ENCODE assay signal across 26 mouse cellular contexts in the genomic region with DNA sequence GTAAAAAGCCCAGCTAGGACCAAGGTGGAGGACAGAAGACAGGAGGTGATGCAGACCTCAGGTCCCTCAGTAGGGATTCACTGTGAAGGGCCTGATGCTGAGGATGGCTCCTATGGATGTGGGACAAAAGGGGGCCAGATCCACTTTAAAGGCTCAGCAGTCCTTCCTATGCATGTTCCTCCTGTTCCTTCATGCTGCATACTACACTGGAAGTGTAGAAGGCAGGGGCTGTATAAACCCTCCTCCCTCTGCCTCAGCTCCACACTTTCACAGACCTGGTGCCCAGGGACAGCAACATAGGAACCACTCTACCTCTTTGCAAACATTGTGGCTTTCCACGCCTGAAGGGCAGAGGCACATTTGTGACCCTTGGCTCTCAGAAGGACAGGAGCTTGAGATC.
DNase-seq lines count a peak whose midpoint lies in the region; ATAC-seq lines count a peak whose summit lies in the region.
"Had no signal": no experiment of that assay in that cellular context is flagged by ENCODE, and none has a peak within 500 bp of the region (broad histone marks: within the 10 kb centered on the region; RNA-seq: fewer than 3 reads in every experiment).

No protein-coding gene starts in this region.

- H3K9ac ChIP-seq in hindbrain, embryonic 11.5 days (ENCODE audit: low read depth, low read length): no peak overlapping the region
- no peak overlapping the region for H3K9ac ChIP-seq in hindbrain, embryonic 14.5 days
- no peak overlapping the region for H3K9ac ChIP-seq in forebrain, embryonic 14.5 days (ENCODE audit: low read length)
- no peak overlapping the region for H3K9ac ChIP-seq in midbrain, embryonic 12.5 days (replicated peaks)
- H3K9ac ChIP-seq: embryonic facial prominence, embryonic 13.5 days; intestine, embryonic 15.5 days; limb, embryonic 15.5 days had no signal

- no peak overlapping the region for H3K4me3 ChIP-seq in hindbrain, embryonic 11.5 days (ENCODE audit: low read depth, low read length)
- no peak overlapping the region for H3K4me3 ChIP-seq in hindbrain, embryonic 14.5 days (replicated peaks; ENCODE audit: low read length)
- no peak overlapping the region for H3K4me3 ChIP-seq in forebrain, embryonic 10.5 days
- no peak overlapping the region for H3K4me3 ChIP-seq in forebrain, embryonic 14.5 days (ENCODE audit: low read depth, low read length)
- H3K4me3 ChIP-seq in midbrain, embryonic 12.5 days: no peak overlapping the region
- H3K4me3 ChIP-seq: embryonic facial prominence, embryonic 13.5 days; erythroblast, embryonic 14.5 days; gastrocnemius, adult 2 months; heart, embryonic 10.5 days; intestine, embryonic 15.5 days; limb, embryonic 15.5 days had no signal

- H3K27ac ChIP-seq in hindbrain, embryonic 11.5 days (ENCODE audit: low read depth, low read length): 0 out of 2 replicates have a peak overlapping the region, but pooled peaks have one; percentile 48
- no peak overlapping the region for H3K27ac ChIP-seq in hindbrain, embryonic 14.5 days
- H3K27ac ChIP-seq in forebrain, embryonic 10.5 days: peak overlapping the region; percentile 69
- H3K27ac ChIP-seq in forebrain, embryonic 14.5 days (ENCODE audit: low read depth, low read length): peak overlapping the region; percentile 84
- peak overlapping the region; percentile 76 for H3K27ac ChIP-seq in midbrain, embryonic 12.5 days (replicated peaks)
- H3K27ac ChIP-seq: embryonic facial prominence, embryonic 13.5 days; gastrocnemius, adult 2 months; heart, embryonic 10.5 days; intestine, embryonic 15.5 days; limb, embryonic 15.5 days; macrophage had no signal

- peak; percentile 7 for DNase-seq in hindbrain, embryonic 11.5 days (ENCODE audit: low spot score)
- DNase-seq in hindbrain, embryonic 14.5 days (ENCODE audit: low spot score): no peak
- DNase-seq in forebrain, embryonic 10.5 days (ENCODE audit: extremely low spot score, low spot score): no peak
- peak; percentile 14 for DNase-seq in forebrain, embryonic 14.5 days (ENCODE audit: low spot score)
- no peak for DNase-seq in layer of hippocampus, postnatal 25 days (ENCODE audit: extremely low spot score in 1 of 2, low spot score in 1 of 2)
- no peak for DNase-seq in spleen, postnatal 10 days (ENCODE audit: low spot score in 2 of 2)
- DNase-seq: adrenal gland, postnatal 25 days; cerebellum, adult 8-10 months; cerebellum, postnatal 36 days; gastrocnemius, adult 2 months; heart, postnatal 4 days; kidney, adult 8-10 months; kidney, postnatal 10 days; left cerebral cortex, postnatal 4 days; right cerebral cortex, postnatal 14 days; thymus, postnatal 14 days had no signal

- H3K36me3 ChIP-seq in hindbrain, embryonic 11.5 days (ENCODE audit: control insufficient read depth, insufficient read depth, low read length): no peaks in the 10 kb centered on the region
- no peaks in the 10 kb centered on the region for H3K36me3 ChIP-seq in hindbrain, embryonic 14.5 days (replicated peaks; ENCODE audit: control insufficient read depth, insufficient read depth)
- H3K36me3 ChIP-seq in forebrain, embryonic 10.5 days (replicated peaks): no peaks in the 10 kb centered on the region
- no peaks in the 10 kb centered on the region for H3K36me3 ChIP-seq in forebrain, embryonic 14.5 days (ENCODE audit: control insufficient read depth, insufficient read depth, low read length)
- no peaks in the 10 kb centered on the region for H3K36me3 ChIP-seq in midbrain, embryonic 12.5 days
- H3K36me3 ChIP-seq: embryonic facial prominence, embryonic 13.5 days; heart, embryonic 10.5 days; intestine, embryonic 15.5 days; limb, embryonic 15.5 days had no signal

- no peaks in the 10 kb centered on the region for H3K9me3 ChIP-seq in hindbrain, embryonic 11.5 days (ENCODE audit: control insufficient read depth, low read length)
- no peaks in the 10 kb centered on the region for H3K9me3 ChIP-seq in hindbrain, embryonic 14.5 days (ENCODE audit: control insufficient read depth, low read length)
- H3K9me3 ChIP-seq in forebrain, embryonic 10.5 days: no peaks in the 10 kb centered on the region
- no peaks in the 10 kb centered on the region for H3K9me3 ChIP-seq in forebrain, embryonic 14.5 days (replicated peaks; ENCODE audit: control insufficient read depth, low read length)
- H3K9me3 ChIP-seq in midbrain, embryonic 12.5 days: no peaks in the 10 kb centered on the region
- H3K9me3 ChIP-seq: embryonic facial prominence, embryonic 13.5 days; heart, embryonic 10.5 days; intestine, embryonic 15.5 days; limb, embryonic 15.5 days had no signal

- 82% methylated on average over 1 of the region's 1 CpGs for WGBS in hindbrain, embryonic 11.5 days
- WGBS in hindbrain, embryonic 14.5 days: 89% methylated on average over 1 of the region's 1 CpGs
- WGBS in forebrain, embryonic 10.5 days: 88% methylated on average over 1 of the region's 1 CpGs
- 81% methylated on average over 1 of the region's 1 CpGs for WGBS in forebrain, embryonic 14.5 days
- 56% methylated on average over 1 of the region's 1 CpGs for whole genome bisulfite sequencing in midbrain, embryonic 12.5 days

- H3K4me1 ChIP-seq in hindbrain, embryonic 11.5 days (replicated peaks; ENCODE audit: control insufficient read depth, insufficient read depth, low read length): 0 out of 2 replicates have a peak, but pooled peaks cover 3% of the 10 kb centered on the region
- H3K4me1 ChIP-seq in hindbrain, embryonic 14.5 days (replicated peaks; ENCODE audit: control insufficient read depth, insufficient read depth, low read length): peaks cover 9% of the 10 kb centered on the region
- peaks cover 32% of the 10 kb centered on the region for H3K4me1 ChIP-seq in forebrain, embryonic 10.5 days
- peaks cover 17% of the 10 kb centered on the region for H3K4me1 ChIP-seq in forebrain, embryonic 14.5 days (ENCODE audit: control insufficient read depth, insufficient read depth, low read length)
- H3K4me1 ChIP-seq in midbrain, embryonic 12.5 days: peaks cover 33% of the 10 kb centered on the region
- H3K4me1 ChIP-seq: embryonic facial prominence, embryonic 13.5 days; intestine, embryonic 15.5 days; limb, embryonic 15.5 days had no signal

- ATAC-seq in hindbrain, embryonic 11.5 days (ENCODE audit: low FRiP score): no peak; the same call in 1 of the 2 replicates
- ATAC-seq in hindbrain, embryonic 14.5 days (ENCODE audit: low FRiP score): no peak
- peak; percentile 51 for ATAC-seq in forebrain, embryonic 14.5 days
- ATAC-seq in midbrain, embryonic 12.5 days (ENCODE audit: low FRiP score, low read depth): peak; percentile 16
- no peak for ATAC-seq in activated CD4-positive, CD25-positive, alpha-beta regulatory T cell, adult 4 months
- ATAC-seq: CD4-positive, CD25-positive, alpha-beta regulatory T cell, adult 4 months; intestine, embryonic 15.5 days; lung, postnatal 0 days had no signal

- no peak overlapping the region for H3K4me2 ChIP-seq in hindbrain, embryonic 11.5 days (replicated peaks; ENCODE audit: low read depth, low read length)
- H3K4me2 ChIP-seq in hindbrain, embryonic 14.5 days (replicated peaks): no peak overlapping the region
- H3K4me2 ChIP-seq in forebrain, embryonic 14.5 days (ENCODE audit: low read length): 0 out of 2 replicates have a peak overlapping the region, but pooled peaks have one; percentile 3
- H3K4me2 ChIP-seq in midbrain, embryonic 12.5 days (replicated peaks): no peak overlapping the region
- H3K4me2 ChIP-seq: embryonic facial prominence, embryonic 13.5 days; intestine, embryonic 15.5 days; limb, embryonic 15.5 days had no signal

- no peaks in the 10 kb centered on the region for H3K27me3 ChIP-seq in hindbrain, embryonic 11.5 days (ENCODE audit: control insufficient read depth, insufficient read depth, low read length)
- H3K27me3 ChIP-seq in hindbrain, embryonic 14.5 days (ENCODE audit: control insufficient read depth, insufficient read depth, low read length): no peaks in the 10 kb centered on the region
- H3K27me3 ChIP-seq in forebrain, embryonic 10.5 days (ENCODE audit: poor library complexity, severe bottlenecking): 0 out of 2 replicates have a peak, but pooled peaks cover 6% of the 10 kb centered on the region
- no peaks in the 10 kb centered on the region for H3K27me3 ChIP-seq in forebrain, embryonic 14.5 days (replicated peaks; ENCODE audit: control insufficient read depth, insufficient read depth, low read length)
- no peaks in the 10 kb centered on the region for H3K27me3 ChIP-seq in midbrain, embryonic 12.5 days
- H3K27me3 ChIP-seq: embryonic facial prominence, embryonic 13.5 days; intestine, embryonic 15.5 days; limb, embryonic 15.5 days had no signal

Comparison
In these comparisons a context has a peak if more than half of its experiments do, and no peak if none do; other contexts are left out.
1. DNase-seq: peak in hindbrain, embryonic 11.5 days (single experiment) and forebrain, embryonic 14.5 days (single experiment); none in hindbrain, embryonic 14.5 days (single experiment), forebrain, embryonic 10.5 days (single experiment), layer of hippocampus, postnatal 25 days (0 of 2) and spleen, postnatal 10 days (0 of 2).
2. ATAC-seq: peak in forebrain, embryonic 14.5 days (single experiment) and midbrain, embryonic 12.5 days (single experiment); none in hindbrain, embryonic 11.5 days (single experiment), hindbrain, embryonic 14.5 days (single experiment) and activated CD4-positive, CD25-positive, alpha-beta regulatory T cell, adult 4 months (single experiment).